Mouse (Mus musculus) heart, embryonic 14.5 days (tissue): ENCODE data around the gene Serinc2. TPM values are rescaled to one million over a fixed set of nuclear protein-coding genes. Genes with fewer than 3 reads are reported as not detected.

ENCODE experiments used
- ATAC-seq: fragments of 200-750 bp; cut with Nextera tagmentation; 2 replicates; pipeline ENCODE4 v1.8.0; 2017; ENCODE audit warnings: low read depth, moderate TSS enrichment; ENCODE audit not compliant: insufficient number of reproducible peaks, insufficient read depth, low FRiP score
- H3K27ac ChIP-seq, 2 experiments: fragments of 200-500 bp in 1 of 2; fragments of 300-500 bp in 1 of 2; sonication (generic) in 1 of 2; replicated peaks in 1 of 2; 2 replicates each; pipeline ENCODE4 v1.5.1; 2012 to 2014; ENCODE audit warnings: low read depth in 2 of 2, low read length in 2 of 2, control low read depth in 1 of 2, mild to moderate bottlenecking in 1 of 2, mixed read lengths in 1 of 2; ENCODE audit not compliant: control insufficient read depth in 1 of 2, insufficient read depth in 1 of 2
- H3K27me3 ChIP-seq: fragments of 300-500 bp; sonication (generic); 2 replicates; pipeline ENCODE4 v1.6.1; 2014; ENCODE audit warnings: mild to moderate bottlenecking, low read length, control low read depth; ENCODE audit not compliant: control insufficient read depth, insufficient read depth
- H3K36me3 ChIP-seq: fragments of 300-500 bp; sonication (generic); 2 replicates; pipeline ENCODE4 v1.6.1; 2014; ENCODE audit warnings: mild to moderate bottlenecking, control low read depth, low read length, mixed read lengths; ENCODE audit not compliant: control insufficient read depth, insufficient read depth
- H3K4me1 ChIP-seq, 2 experiments: fragments of 200-500 bp in 1 of 2; fragments of 300-500 bp in 1 of 2; sonication (generic) in 1 of 2; 2 replicates each; pipeline ENCODE4 v1.6.1; 2012 to 2014; ENCODE audit warnings: low read length in 2 of 2, control low read depth in 1 of 2, mixed read lengths in 1 of 2; ENCODE audit not compliant: control insufficient read depth in 2 of 2, insufficient read depth in 2 of 2
- H3K4me2 ChIP-seq: fragments of 300-500 bp; sonication (generic); 2 replicates; pipeline ENCODE4 v1.6.1; 2014; ENCODE audit warnings: mild to moderate bottlenecking, low read length
- H3K4me3 ChIP-seq, 2 experiments: fragments of 200-500 bp in 1 of 2; fragments of 300-500 bp in 1 of 2; sonication (generic) in 1 of 2; 2 replicates each; pipeline ENCODE4 v1.5.1; 2012 to 2014; ENCODE audit warnings: low read length in 2 of 2, mild to moderate bottlenecking in 2 of 2, control low read depth in 1 of 2, low read depth in 1 of 2, moderate library complexity in 1 of 2; ENCODE audit not compliant: control insufficient read depth in 1 of 2, insufficient read depth in 1 of 2
- H3K9ac ChIP-seq: fragments of 300-500 bp; sonication (generic); 2 replicates; pipeline ENCODE4 v1.6.1; 2014; ENCODE audit warnings: mild to moderate bottlenecking, low read length
- H3K9me3 ChIP-seq: fragments of 300-500 bp; sonication (generic); 2 replicates; pipeline ENCODE4 v1.6.1; 2016; ENCODE audit warnings: low read length, control low read depth; ENCODE audit not compliant: control insufficient read depth
- WGBS: fragments of 180-500 bp; shearing (Covaris S2); extraction: QIAGEN DNeasy Blood & Tissue Kit; methylation state at CpG from one replicate; pipeline ENCODE4 v1.1.7; 2014; 5-methylcytosine and 5-hydroxymethylcytosine counted together
- polyA plus RNA-seq: library from polyadenylated mRNA; unstranded; fragments of >200 nt; fragmentation: Nextera tagmentation; extraction: Ambion mirVana; gene quantifications from 2 replicates; pipeline ENCODE4 v1.2.1, GENCODE M21; 2014

Gene Serinc2
- polyA plus RNA-seq, 1 experiment from 2014 or later, result 7.5 TPM

- Histone ChIP-seq H3K9me3 (no peaks in the 10 kb centered on the region), H3K9ac (no peak overlapping the region), H3K27me3 (no peaks in the 10 kb centered on the region), H3K4me1 (peaks cover 16 to 20% of the 10 kb centered on the region in 2 experiments), H3K36me3 (no peaks in the 10 kb centered on the region), H3K27ac (no peak overlapping the region), H3K4me2 (no peak overlapping the region), H3K4me3 (no peak overlapping the region)
- 81% methylated on average over 13 of the region's 13 CpGs for WGBS
- ATAC-seq, result no peak
These were observed 17.4 kb upstream of the Serinc2 start for GRCm38 (mm10) chr4:130296243-130296965.

- Histone ChIP-seq H3K4me1 (peaks cover 16 to 20% of the 10 kb centered on the region in 2 experiments), H3K9me3 (no peaks in the 10 kb centered on the region), H3K36me3 (no peaks in the 10 kb centered on the region), H3K9ac (peak overlapping the region; percentile 28; the same call in 1 of the 2 replicates), H3K27me3 (no peaks in the 10 kb centered on the region), H3K4me2 (peak overlapping the region; percentile 19), H3K4me3 (no peak overlapping the region), H3K27ac (0 out of 4 replicates have a peak overlapping the region, but pooled peaks of 1 of the 2 experiments have one; percentile 8)
- 50% methylated on average over 23 of the region's 23 CpGs for WGBS
- no peak for ATAC-seq
These were observed 16.2 kb upstream of the Serinc2 start for GRCm38 (mm10) chr4:130295047-130295745.

GRCm38 (mm10) chr4:130294513-130294912, 15.5 kb upstream of the Serinc2 start:
- H3K4me3 ChIP-seq, result no peak overlapping the region
- WGBS, result 74% methylated on average over 8 of the region's 8 CpGs
- no peak overlapping the region for H3K9ac ChIP-seq
- H3K27me3 ChIP-seq, result no peaks in the 10 kb centered on the region
- peaks cover 12 to 15% of the 10 kb centered on the region in 2 experiments for H3K4me1 ChIP-seq
- H3K27ac ChIP-seq, result no peak overlapping the region
- no peak overlapping the region for H3K4me2 ChIP-seq
- H3K36me3 ChIP-seq, result no peaks in the 10 kb centered on the region
- H3K9me3 ChIP-seq, result no peaks in the 10 kb centered on the region
- ATAC-seq, result no peak

GRCm38 (mm10) chr4:130292271-130292670, 13.3 kb upstream of the Serinc2 start:
- Histone ChIP-seq H3K9ac (no peak overlapping the region), H3K4me1 (peaks cover 5 to 9% of the 10 kb centered on the region in 2 experiments; a peak in 3 of 4 replicates), H3K36me3 (no peaks in the 10 kb centered on the region), H3K27ac (no peak overlapping the region), H3K4me3 (no peak overlapping the region), H3K9me3 (no peaks in the 10 kb centered on the region), H3K27me3 (no peaks in the 10 kb centered on the region), H3K4me2 (no peak overlapping the region)
- 1% methylated on average over 4 of the region's 4 CpGs for WGBS
- ATAC-seq, result 0 out of 2 replicates have a peak, but pooled peaks have one; percentile 36

- no peak overlapping the region for H3K4me3 ChIP-seq
- H3K36me3 ChIP-seq, result no peaks in the 10 kb centered on the region
- no peak for ATAC-seq
- H3K9me3 ChIP-seq, result no peaks in the 10 kb centered on the region
- H3K27me3 ChIP-seq, result 0 out of 2 replicates have a peak, but pooled peaks cover 4% of the 10 kb centered on the region
- H3K9ac ChIP-seq, result no peak overlapping the region
- 87% methylated on average over 3 of the region's 3 CpGs for WGBS
- H3K27ac ChIP-seq, result no peak overlapping the region
- H3K4me1 ChIP-seq, result 0 out of 4 replicates have a peak, but pooled peaks cover 2 to 4% of the 10 kb centered on the region in 2 experiments
- H3K4me2 ChIP-seq, result no peak overlapping the region
These were observed 10.8 kb upstream of the Serinc2 start for GRCm38 (mm10) chr4:130289824-130290223.

- WGBS, result 44% methylated on average over 3 of the region's 3 CpGs
These were observed 7.5 kb upstream of the Serinc2 start for GRCm38 (mm10) chr4:130286531-130286930.

GRCm38 (mm10) chr4:130283826-130284225, 4.8 kb upstream of the Serinc2 start:
- Histone ChIP-seq H3K9me3 (no peaks in the 10 kb centered on the region), H3K4me2 (no peak overlapping the region), H3K27me3 (peaks cover 18% of the 10 kb centered on the region; the same call in 1 of the 2 replicates), H3K36me3 (no peaks in the 10 kb centered on the region), H3K9ac (no peak overlapping the region), H3K27ac (no peak overlapping the region), H3K4me1 (0 out of 4 replicates have a peak, but pooled peaks cover 0 to 2% of the 10 kb centered on the region in 2 experiments), H3K4me3 (no peak overlapping the region)
- WGBS, result 63% methylated on average over 9 of the region's 9 CpGs
- ATAC-seq, result no peak

More at GRCm38 (mm10) chr4:130286531-130286930, 7.5 kb upstream of the Serinc2 start:
- no peak for ATAC-seq
- 0 out of 4 replicates have a peak, but pooled peaks cover 0 to 2% of the 10 kb centered on the region in 2 experiments for H3K4me1 ChIP-seq
- no peaks in the 10 kb centered on the region for H3K9me3 ChIP-seq
- H3K4me2 ChIP-seq, result no peak overlapping the region
- no peak overlapping the region for H3K27ac ChIP-seq
- H3K27me3 ChIP-seq, result 0 out of 2 replicates have a peak, but pooled peaks cover 4% of the 10 kb centered on the region
- H3K9ac ChIP-seq, result no peak overlapping the region
- no peaks in the 10 kb centered on the region for H3K36me3 ChIP-seq
- H3K4me3 ChIP-seq, result no peak overlapping the region
